Mouse (Mus musculus): ENCODE results near the gene Astn1.

Gene Astn1

DNA sequence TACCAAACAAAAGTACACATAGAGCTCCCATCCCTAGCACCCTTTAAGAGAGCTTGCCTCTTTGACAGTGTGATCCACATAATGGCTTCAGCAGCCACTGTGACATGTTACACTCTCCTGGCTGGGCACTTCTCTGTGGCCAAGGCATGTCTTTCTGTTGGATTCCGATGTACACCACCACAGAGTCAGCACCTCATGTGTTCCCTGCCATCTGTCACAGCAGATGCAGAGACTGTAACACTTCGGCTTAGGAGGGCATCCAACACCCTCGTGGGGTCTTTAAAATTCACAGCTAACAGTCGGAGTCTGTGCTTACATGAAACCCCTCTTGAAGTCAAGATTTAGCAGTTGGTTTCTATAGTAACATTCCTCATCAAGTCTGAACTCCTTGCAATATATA is 154.5 kb downstream of the Astn1 start:
- no peak for DNase-seq (ENCODE audit: low read depth, low spot score)

DNA sequence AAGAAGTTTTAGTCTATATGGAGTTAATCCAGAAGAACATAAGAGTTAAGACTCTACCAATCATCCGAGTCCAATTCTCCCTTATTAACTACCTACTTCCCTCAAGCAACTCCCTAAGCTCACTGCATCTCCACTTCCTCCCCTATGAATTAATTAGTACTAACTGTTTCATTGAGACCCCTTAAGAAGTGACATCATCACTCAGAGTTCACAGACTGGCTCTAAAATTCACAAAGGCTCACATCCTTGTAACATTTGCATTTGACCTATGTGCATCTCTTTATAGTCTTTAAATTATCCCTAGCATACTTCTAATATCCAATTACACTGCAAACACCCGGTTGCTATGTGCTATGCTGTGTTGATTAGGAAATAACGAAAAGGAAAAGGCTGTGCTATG is 174.1 kb downstream of the Astn1 start:
- no peak for DNase-seq (ENCODE audit: low read depth, low spot score)

DNA sequence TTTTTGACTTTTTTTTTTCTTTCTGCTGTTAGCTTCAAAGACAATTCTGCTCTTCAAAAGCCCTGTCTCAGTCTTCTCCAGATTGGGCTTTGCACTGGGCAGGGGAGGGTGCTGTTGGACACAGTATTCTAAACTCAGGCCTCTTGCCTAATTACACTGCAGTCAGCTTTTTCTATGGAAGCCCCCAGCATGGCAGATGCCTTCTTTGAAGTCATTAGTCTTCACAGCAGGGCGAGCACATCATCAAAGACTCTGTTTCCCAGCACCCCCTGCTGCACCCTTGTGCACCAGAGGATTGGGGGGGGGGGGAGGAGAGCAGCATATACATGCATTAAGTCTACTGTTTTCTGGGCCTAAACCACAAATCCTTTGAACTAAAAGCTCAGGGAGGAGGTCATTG is 174.8 kb downstream of the Astn1 start:
- no peak for DNase-seq (ENCODE audit: low read depth, low spot score)

DNA sequence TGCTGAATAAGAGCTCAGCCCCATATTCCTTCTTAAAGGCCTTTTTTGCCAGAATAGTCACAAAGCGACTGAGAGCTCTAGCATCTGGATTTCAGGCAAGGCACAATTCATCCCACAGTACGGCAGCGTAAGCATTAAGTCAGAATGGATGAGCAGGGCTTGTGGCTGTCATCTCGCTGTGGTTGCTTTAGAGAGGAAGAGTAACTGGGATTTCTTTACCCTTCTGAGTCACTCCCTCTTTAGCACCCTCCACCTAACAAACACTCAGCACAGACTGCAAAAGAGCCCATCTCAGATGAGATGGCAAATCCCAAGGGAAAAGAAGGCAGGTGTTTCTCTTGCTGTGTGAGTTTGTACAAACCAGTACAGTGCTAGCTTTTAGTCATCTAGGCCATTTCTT is 183.0 kb downstream of the Astn1 start:
- no peak for DNase-seq (ENCODE audit: low read depth, low spot score)

DNA sequence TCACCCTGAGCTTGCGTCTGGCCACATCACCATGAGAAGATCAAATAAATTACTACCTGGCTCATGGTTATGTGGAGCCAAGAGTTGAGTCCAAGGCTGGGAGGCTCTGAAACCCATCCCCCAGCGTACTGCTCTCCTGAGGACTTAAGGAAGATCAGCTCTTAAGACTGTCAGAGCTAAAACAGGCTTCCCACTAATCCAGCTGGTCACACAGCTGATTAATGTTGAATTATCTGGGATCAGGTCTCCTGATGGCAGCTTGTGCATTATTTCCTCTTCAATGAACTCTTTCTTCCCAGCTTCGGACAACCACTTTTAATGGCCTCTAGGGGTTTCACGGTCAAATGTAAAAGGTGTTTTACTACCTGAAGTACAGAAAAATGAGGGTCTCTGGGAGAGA is 184.4 kb downstream of the Astn1 start:
- DNase-seq (ENCODE audit: low read depth, low spot score) = no peak

DNA sequence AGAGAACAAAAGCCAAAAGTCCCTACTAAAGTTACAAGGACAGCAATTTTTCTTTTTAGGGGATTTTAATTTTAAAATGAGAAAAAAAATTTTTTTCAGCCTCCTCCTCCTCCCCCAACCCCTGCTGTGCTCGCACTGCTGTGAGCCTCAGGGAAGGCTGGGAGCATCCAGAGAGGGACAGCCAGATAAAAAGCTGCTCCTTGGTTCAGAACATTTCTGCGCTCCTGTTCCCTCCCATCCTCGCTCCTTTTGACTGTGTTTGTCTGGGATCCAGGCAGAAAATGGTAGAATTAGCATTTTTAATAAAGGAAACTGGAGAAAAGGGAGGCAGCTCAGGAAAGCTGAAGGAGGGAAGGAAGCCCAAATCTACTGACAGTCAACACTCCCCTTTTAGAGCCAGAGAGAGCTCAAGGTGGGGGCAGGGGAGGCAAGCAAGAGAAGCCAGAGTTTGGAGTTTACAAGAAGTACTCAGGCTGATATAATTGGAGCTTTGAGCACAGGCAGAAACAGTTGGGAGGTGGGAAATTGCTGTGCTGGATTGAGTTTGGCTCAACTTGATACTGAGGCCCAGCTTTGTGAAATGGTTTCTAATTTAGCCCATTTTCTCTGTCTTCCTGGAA is 185.6 kb downstream of the Astn1 start:
- DNase-seq (ENCODE audit: low read depth, low spot score) = no peak

DNA sequence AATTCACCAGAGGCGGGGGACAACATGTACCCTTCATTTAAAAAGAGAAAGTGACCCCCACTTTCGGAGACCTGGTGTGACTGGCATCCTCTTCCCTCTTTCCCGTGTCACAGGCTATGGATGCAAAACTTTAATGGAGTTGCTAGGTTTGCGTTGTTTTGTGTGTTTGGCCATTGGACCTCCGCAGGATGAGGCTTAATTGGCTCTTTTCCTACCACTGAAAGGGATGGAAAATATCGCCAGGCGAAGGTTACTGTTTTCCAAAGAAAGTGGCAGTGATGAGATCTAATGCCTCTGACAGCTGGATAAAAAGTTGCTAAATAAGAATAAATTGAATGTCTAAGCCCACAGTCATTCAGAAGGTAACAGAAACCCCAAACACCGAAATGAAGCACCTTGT is 186.2 kb downstream of the Astn1 start:
- no peak for DNase-seq (ENCODE audit: low read depth, low spot score)

DNA sequence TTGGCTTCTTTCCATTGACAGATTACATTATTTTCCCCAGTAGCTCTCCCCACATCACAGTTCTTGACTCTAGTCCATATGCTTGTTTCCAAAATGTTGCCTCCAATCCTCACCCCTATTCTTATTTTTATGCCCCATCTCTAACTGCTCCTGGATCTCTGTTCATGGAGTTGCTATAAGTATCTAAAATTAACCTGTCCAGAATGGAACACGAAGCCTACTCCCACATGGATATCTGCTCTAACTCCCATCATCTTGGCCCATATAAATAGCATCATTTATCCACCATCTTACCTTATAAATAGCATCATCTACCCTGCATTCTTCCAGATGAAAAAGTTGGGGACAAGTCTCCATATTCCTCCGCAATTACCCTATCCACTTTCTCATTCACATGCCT is 187.5 kb downstream of the Astn1 start:
- DNase-seq (ENCODE audit: low read depth, low spot score) = no peak

DNA sequence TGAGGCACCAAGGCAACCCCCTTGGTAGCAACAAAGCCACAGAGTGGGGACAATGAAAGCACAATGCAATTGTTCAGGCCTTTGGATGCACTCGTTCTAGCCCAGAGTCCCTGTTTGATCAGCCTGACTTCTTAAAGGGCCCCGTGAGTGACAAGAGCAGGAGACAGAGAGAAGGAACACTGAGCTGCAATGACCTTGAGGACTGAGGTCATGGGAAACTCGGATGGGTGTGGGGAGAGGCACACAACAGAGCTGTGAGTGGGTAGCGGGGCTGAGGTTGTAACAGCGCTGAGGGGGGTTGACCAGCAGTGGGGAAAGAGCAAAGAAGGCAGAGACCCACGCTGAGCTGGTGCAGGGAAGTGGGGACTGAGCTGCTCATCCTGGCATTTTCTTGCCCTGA is 189.9 kb downstream of the Astn1 start:
- no peak for DNase-seq (ENCODE audit: low read depth, low spot score)

DNA sequence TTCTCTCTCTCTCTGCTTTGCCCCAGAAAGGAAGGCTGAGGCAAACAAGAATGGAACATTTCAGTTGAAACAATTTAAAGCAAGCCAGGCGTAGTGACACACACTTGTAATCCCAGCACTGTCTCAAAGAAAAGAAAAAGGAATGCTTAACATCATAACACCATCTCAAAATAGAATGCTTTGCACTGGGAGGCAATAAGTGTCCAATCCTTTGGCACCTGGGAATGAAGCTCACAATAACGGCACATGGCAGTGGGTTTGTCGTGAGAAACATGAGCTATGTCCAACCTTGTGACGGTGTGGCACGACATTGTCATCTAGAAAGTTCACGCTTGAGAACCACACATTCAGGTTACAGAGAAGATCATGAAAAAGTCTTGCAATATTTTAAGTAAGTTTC is 191.3 kb downstream of the Astn1 start:
- no peak for DNase-seq (ENCODE audit: low read depth, low spot score)

DNA sequence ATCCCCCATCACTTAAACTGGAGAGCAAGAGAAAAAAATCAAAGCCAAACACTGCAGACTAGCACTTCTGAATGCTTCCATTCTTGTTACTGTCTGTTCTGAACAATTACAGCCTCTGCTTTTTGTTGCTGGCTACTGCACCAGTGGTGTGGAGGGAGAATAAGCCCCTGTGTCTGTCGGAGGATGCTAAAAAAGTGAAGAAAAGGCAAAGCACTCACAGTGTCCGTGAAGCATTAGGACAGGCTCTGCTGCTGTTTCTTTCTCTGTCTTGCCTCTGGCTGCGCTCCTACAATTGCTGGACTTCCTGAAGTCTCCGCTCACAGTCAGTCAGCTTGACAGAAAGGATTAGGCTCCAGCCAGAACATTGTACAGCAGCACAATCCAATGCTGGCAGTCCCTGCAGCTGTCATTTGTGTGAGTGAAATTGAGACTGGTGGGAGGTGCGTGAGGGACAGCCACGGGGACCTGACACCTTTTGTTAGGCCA is 192.0 kb downstream of the Astn1 start:
- DNase-seq (ENCODE audit: low read depth, low spot score) = no peak

DNA sequence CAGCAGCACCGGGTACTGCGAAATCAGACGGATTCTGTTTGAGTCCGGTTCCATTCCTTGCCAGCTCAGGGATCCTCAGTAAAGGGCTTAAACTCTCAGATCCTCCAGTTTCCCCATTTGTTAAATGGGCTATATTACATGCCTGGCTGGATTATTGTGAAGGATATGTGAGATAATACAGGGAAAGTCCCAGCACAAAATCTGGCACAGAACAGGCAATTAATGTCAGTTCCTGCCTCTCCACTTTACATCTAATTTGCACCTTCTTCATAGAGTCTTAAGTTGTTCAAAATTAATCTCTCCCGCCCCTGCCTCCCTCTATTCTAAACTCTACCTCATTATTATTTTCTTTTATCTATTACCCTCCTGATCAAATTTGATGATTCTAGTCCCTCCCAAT is 211.1 kb downstream of the Astn1 start:
- DNase-seq (ENCODE audit: low read depth, low spot score) = no peak

DNA sequence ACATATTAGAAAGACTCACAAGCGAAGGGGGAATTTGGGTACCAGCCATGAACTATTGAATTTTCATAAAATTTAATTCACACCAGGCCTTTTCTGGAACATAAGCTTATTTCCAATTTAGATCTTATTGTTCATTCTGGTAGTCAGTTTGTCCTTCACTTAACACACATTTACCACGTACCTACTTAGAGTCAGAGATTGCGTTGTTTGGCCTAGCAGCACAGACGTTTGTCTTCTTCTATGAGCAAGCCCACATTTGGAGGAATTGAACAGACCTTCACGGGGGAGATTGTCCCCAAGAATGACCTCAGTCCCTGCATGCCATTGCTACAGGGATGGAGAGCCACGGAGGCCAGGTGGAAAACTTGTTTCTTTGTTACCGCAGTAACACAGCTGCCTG is 211.5 kb downstream of the Astn1 start:
- DNase-seq (ENCODE audit: low read depth, low spot score) = no peak

DNA sequence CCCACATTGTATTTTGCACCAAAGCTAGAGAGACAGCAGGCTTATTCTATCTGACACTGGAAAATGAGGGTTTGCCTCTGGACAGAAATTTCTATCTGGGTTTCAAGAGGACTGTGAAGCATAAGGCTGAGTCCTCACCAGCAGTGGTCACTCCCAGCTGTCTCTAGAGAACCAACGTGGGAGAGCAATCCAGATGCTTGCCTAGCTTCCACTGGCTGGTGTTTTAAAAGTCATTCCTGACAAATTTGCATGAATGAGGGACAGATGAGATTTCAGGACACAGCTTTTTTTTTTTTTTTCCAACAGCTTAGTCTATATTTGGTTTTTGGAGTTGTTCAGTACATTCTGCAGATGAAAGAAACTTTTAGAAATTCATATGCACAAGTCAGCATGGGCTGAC is 213.9 kb downstream of the Astn1 start:
- no peak for DNase-seq (ENCODE audit: low read depth, low spot score)

DNA sequence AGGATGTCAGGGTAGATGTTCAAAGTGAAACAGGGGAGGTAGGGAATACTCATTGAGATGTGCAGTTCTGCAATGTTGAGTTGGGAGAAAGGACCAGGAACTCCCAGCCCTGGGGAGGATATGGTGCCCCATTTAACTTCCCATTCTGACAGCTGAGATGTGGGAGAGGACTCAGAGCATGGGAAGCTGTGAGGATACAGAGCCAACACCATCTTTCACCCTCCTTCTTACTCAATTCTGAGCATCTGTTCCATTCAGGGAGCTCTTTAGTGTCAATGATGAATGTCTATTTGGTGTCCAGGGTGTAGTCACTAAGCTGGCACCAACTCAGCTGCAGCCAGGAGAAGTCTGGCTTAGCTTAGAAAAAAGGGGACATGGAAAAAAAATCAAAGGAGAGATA is 219.7 kb downstream of the Astn1 start:
- DNase-seq (ENCODE audit: low read depth, low spot score) = no peak

DNA sequence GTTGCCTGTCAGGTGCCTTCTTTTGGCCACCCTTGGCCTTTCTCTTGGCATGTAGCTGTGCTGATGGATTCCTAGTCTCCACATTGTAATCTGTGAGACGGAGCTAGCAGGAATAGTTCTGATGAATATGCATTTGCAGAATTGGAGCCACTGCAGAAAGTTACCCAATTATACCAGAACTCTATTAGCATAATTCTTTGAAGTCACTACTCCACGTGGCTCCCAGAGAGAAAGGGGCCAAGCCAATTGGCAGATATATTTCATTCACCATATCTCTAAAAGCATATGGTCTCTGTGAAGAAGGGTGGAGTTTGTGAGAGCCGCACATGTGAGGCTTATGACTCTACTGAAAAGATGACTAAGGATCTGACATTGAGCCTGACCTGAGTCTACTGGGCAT is 226.8 kb downstream of the Astn1 start:
- DNase-seq (ENCODE audit: low read depth, low spot score) = no peak

DNA sequence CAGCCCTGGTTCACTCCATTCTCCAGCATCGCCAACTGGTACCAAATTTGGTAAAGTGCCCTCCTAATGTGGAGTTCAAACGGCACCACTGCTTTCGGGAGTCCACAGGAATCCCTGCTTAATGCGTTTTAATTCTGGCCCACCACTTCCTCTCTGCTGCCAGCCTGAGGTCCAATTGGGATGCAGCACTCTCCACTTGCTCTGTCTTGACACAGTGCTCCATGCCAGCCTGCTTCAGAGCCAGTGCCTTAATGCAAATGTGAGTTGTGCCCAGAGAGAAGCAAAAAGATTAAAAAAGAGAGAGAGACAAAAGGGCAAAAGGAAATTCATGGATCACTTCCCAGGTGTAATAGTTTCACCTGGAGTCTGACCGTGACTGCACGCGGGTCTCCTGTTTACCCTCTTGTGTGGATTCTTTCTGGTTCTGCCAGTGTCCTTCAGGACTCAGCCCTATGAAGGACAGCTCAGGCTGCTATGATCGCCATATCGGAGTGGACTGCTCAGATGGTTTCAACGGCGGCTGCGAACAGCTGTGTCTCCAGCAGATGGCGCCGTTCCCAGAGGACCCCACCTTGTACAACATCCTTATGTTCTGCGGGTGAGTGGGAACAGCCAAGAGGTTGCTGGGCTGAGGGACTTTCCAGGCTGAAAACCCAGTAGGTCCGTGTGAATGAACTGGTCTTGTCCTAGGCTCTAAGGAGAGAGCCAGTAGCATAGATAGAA is 234.8 kb downstream of the Astn1 start:
- peak; percentile 5 for DNase-seq (ENCODE audit: low read depth, low spot score)

DNA sequence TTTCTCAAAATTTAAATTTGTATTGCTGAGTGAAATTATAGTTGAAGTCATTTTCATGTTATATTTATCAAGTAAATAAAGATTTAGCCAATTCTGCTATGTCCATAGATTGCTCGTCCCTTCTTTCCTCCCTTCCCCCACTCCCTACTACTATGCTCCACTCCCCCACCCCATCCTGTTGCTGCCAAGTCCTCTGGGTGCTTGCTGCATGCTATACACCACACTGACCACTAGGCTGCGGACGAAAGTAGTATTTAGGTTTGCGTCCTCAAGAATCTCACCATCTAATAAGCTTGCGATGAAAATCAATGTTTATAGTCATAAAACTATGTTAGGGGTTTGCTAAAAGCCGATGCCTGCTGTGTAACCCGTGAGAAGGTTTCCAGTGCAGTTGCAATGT is 235.9 kb downstream of the Astn1 start:
- peak; percentile 11 for DNase-seq (ENCODE audit: low read depth, low spot score)

DNA sequence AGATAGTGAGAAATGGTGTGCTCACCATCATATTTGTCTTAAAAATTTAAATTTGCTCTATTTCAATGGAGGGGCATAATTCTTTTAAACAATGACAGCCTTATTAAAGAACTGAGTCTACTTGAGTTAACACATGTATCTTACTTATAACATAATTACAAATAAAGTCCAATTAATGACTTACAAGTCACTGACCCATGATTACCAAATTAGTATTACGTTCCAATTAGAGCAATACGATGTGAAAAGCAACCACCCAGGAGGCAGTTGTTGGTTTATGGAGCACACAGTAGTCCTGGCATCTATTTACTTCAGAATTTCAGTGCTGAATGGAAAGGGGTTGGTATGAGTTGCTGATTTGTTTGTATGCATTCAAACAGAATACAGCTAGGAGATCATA is 237.4 kb downstream of the Astn1 start:
- DNase-seq (ENCODE audit: low read depth, low spot score) = no peak

DNA sequence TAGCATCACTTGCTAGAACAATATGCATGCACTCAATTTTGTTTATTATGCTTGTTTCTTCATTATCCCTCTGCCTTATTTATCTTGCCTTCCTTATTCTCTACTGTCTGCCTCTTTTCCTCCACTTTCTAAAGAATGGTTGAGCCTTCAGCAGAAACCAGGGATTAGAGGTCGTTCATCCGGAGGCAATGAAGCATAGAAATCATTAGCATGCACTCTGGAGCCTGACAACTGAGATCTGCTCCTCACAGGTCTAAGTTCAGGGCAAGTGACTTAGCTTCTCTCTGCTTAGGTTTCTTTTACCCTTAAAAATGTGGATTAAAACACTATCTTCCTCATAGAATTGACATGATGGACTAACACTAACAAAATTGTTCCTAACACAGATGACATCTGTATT is 241.0 kb downstream of the Astn1 start:
- DNase-seq (ENCODE audit: low read depth, low spot score) = no peak

DNA sequence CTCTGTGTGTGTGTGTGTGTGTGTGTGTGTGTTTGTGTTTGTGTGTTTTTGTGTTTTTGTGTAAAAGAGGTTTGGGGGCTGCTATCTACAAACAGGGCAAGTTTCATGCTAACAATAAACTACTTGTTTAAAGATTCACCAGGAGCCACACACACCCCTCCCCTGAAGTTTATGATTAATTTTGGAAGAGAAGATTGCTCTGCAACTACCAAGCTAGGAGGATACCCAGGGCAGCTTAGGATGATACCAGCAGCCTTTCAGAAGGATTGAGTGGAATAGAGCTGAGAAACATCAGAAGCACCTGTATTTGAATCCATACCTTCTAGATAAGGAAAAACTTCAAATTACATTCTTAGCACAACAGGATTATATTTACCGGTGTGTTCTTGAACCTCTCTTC is 242.1 kb downstream of the Astn1 start:
- no peak for DNase-seq (ENCODE audit: low read depth, low spot score)

DNA sequence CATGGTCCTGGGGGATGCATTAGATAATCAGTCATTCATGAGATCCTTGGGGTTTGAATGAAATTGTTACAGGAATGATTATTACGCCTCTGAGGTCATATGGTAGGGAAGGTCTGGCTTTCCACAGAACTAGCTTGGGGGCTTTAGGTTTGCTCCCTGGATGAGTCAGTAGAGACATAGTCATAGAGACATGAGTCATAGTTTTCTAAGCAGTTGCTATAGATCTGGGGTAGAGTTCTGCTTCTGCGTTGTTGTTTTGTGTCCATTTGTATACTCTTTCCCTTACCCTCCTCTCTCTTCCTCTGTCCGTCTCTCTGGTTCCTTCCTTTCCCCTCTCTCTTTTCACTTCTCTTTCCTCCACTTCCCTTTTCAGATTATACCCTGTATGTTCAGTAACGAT is 243.5 kb downstream of the Astn1 start:
- no peak for DNase-seq (ENCODE audit: low read depth, low spot score)

DNA sequence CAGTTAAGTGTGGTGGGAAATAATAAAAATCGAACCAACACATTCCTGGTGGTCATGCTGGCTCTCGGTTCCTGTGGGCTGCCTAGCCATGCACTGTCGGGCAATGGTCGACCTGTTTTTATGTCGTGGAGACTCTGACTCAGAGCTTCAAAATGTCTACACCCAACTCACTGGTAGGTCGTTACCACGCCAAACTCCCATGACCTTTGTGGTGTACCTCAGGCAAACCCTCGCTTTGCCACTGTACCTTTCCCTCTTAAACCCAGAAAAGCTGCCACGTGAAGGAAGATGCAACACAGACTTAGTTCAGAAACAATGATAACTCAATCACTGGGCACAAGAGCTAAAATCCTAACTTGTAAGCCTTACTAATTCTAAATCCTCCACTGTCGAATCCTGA is 244.3 kb downstream of the Astn1 start:
- no peak for DNase-seq (ENCODE audit: low read depth, low spot score)

DNA sequence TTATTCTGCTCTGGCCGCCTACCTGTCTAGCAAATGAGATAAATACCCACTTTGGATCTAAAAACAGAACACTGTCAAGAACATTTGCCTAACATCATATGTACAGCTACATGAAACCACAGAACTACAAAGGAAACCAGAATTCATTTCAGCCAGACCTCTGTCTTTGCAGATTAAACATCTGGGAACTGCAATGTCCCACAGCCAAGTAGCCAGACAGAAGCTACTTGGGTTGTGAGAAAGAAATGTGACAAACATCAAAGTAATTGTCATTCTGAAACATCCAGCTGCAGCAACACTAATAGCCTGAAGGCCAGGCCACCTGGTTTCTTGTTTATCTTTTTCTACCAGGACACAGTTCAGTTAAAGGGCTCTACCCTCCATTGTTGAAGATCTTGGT is 245.1 kb downstream of the Astn1 start:
- no peak for DNase-seq (ENCODE audit: low read depth, low spot score)
